Mouse (Mus musculus) adrenal gland, postnatal 14 days (tissue): ENCODE measurements around the gene Aif1. TPM values are rescaled to one million over a fixed set of nuclear protein-coding genes. Genes with fewer than 3 reads are reported as not detected.

Source experiments
- microRNA-seq, 2 experiments: library from miRNA; unstranded; fragments of <30 nt; microRNA quantifications; one replicate each; pipeline ENCODE4 v1.2.0; 2021
- total RNA-seq: library from RNA; stranded (reverse); gene quantifications from 2 replicates; pipeline ENCODE4 v1.2.3, GENCODE M21; 2021

The Aif1 gene
- total RNA-seq, 1 experiment from 2014 or later, result 3.3 TPM

Small RNA genes lying within 50 kb of the gene (microRNA-seq; reads per million reads assigned to microRNA genes)
- gene Mir6973a, result 0 reads per million in 2 experiments
- gene Mir6974, result 0 to 0.43 reads per million in 2 experiments

Other genes with a start within 250 kb of the Aif1 start
- 19.3 and 25.2 TPM in 2 replicates for gene Neu1, start 244.8 kb downstream of the Aif1 start, total RNA-seq
- gene Hspa1b, start 216.8 kb downstream of the Aif1 start, total RNA-seq, result 29.6 and 90.6 TPM in 2 replicates
- not detected in 2 replicates for gene Gm20481, start 206.2 kb downstream of the Aif1 start, total RNA-seq
- gene Hspa1a, start 203.9 kb downstream of the Aif1 start, total RNA-seq, result 12.7 and 38.7 TPM in 2 replicates
- gene Hspa1l, start 203.4 kb downstream of the Aif1 start, total RNA-seq, result 0.34 and 0.37 TPM in 2 replicates
- gene Lsm2, start 194.2 kb downstream of the Aif1 start, total RNA-seq, result 39.4 and 44.2 TPM in 2 replicates
- 55.3 and 71.7 TPM in 2 replicates for gene Vars, start 175.1 kb downstream of the Aif1 start, total RNA-seq
- gene Vwa7, start 159.5 kb downstream of the Aif1 start, total RNA-seq, result 0.85 and 1.2 TPM in 2 replicates
- 1.3 and 1.7 TPM in 2 replicates for gene Sapcd1, start 148.1 kb downstream of the Aif1 start, total RNA-seq
- gene Msh5, start 129.3 kb downstream of the Aif1 start, total RNA-seq, result 1.8 and 3.6 TPM in 2 replicates
- gene Clic1, start 126.1 kb downstream of the Aif1 start, total RNA-seq, result 83.0 and 109 TPM in 2 replicates
- 24.2 and 30.6 TPM in 2 replicates for gene Ddah2, start 117.0 kb downstream of the Aif1 start, total RNA-seq
- not detected in 2 replicates for gene Ly6g6c, start 110.7 kb downstream of the Aif1 start, total RNA-seq
- 0.26 and 0.71 TPM in 2 replicates for gene Mpig6b, start 109.9 kb downstream of the Aif1 start, total RNA-seq
- gene Ly6g6e, start 99.2 kb downstream of the Aif1 start, total RNA-seq, result not detected in 2 replicates
- 1.1 and 1.7 TPM in 2 replicates for gene Ly6g6d, start 98.0 kb downstream of the Aif1 start, total RNA-seq
- gene Ly6g6f, start 90.5 kb downstream of the Aif1 start, total RNA-seq, result not detected in 2 replicates
- 69.7 and 76.3 TPM in 2 replicates for gene Abhd16a, start 86.8 kb downstream of the Aif1 start, total RNA-seq
- gene Ly6g5c, start 67.8 kb downstream of the Aif1 start, total RNA-seq, result not detected in 2 replicates
- gene Ly6g5b, start 60.6 kb downstream of the Aif1 start, total RNA-seq, result 0.33 and 1.1 TPM in 2 replicates
- gene Gpank1, start 54.6 kb downstream of the Aif1 start, total RNA-seq, result 11.3 and 12.3 TPM in 2 replicates
- 210 and 214 TPM in 2 replicates for gene Csnk2b, start 54.0 kb downstream of the Aif1 start, total RNA-seq
- 23.6 and 24.8 TPM in 2 replicates for gene D17H6S53E, start 49.7 kb downstream of the Aif1 start, total RNA-seq
- 3.3 and 35.6 TPM in 2 replicates for gene Apom, start 44.0 kb downstream of the Aif1 start, total RNA-seq
- 357 and 375 TPM in 2 replicates for gene Bag6, start 40.9 kb downstream of the Aif1 start, total RNA-seq
- gene Prrc2a, start 11.2 kb downstream of the Aif1 start, total RNA-seq, result 246 and 247 TPM in 2 replicates
- 5.6 and 11.9 TPM in 2 replicates for gene Lst1, start 12.4 kb upstream of the Aif1 start, total RNA-seq
- 4.3 and 35.6 TPM in 2 replicates for gene Ltb, start 18.4 kb upstream of the Aif1 start, total RNA-seq
- gene Tnf, start 25.9 kb upstream of the Aif1 start, total RNA-seq, result 0.33 and 1.4 TPM in 2 replicates
- 0.33 and 2.7 TPM in 2 replicates for gene Lta, start 29.3 kb upstream of the Aif1 start, total RNA-seq
- gene Gm16181, start 44.8 kb upstream of the Aif1 start, total RNA-seq, result 0.67 TPM in 1 of 2 replicates, not detected in the other
- gene Atp6v1g2, start 57.6 kb upstream of the Aif1 start, total RNA-seq, result 7.0 and 8.2 TPM in 2 replicates
- gene Nfkbil1, start 59.7 kb upstream of the Aif1 start, total RNA-seq, result 15.3 and 17.7 TPM in 2 replicates
- 200 and 232 TPM in 2 replicates for gene Ddx39b, start 65.7 kb upstream of the Aif1 start, total RNA-seq
- 93.3 and 154 TPM in 2 replicates for gene H2-D1, start 86.7 kb upstream of the Aif1 start, total RNA-seq
- gene H2-Q1, start 144.3 kb upstream of the Aif1 start, total RNA-seq, result 1.7 and 2.7 TPM in 2 replicates
- gene H2-Q2, start 166.2 kb upstream of the Aif1 start, total RNA-seq, result 0.49 and 1.3 TPM in 2 replicates
- 16.3 and 26.4 TPM in 2 replicates for gene H2-Q4, start 203.5 kb upstream of the Aif1 start, total RNA-seq
- gene H2-Q6, start 248.8 kb upstream of the Aif1 start, total RNA-seq, result 0.74 and 7.4 TPM in 2 replicates